Mouse (Mus musculus): ENCODE measurements around the gene Rin3. TPM values are rescaled to one million over a fixed set of nuclear protein-coding genes. Genes with fewer than 3 reads are reported as not detected.

Gene Rin3
- total RNA-seq, 2 experiments from 2014 or later, result 3.5 to 3.8 TPM

DNA sequence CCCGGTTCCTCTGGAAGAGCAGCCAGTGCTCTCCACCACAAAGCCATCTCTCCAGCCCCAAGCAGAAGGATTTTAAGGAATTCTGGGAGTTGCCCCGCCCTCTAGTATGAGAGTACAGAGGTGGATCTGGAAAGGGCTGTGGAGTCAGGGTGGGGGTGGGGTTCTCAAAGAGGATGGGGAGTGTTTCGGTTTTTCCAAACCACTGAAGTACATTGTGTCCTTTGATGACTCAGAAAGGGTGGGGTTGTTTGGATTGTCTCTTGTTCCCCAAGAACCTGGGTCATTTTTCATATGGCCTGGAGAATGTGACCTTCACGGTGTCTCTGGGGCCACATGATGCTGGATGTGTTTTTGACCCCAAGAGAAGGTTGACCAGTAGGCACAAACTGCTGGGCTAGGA, 45.2 kb downstream of the Rin3 start:
- DNase-seq (ENCODE audit: low spot score in 2 of 2), result no peak

DNA sequence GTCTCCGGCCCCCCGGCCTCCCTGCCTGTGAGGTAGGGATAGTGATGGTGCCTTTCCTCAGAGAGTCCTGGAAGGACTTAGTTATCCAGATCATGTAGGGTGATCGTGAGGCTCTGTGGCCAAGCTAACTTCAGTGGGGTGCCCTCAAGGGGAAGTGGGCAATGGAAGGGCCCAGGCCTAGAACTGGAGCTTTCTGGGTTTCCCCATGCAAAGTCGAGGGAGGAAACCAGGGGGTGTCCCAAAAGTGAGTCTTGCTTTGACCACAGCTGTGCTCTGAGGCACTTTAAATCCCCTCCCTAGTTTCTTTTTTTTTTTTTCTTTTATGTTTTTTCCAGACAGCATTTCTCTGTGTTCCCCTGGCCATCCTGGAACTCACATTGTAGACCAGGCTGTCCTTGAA, 47.3 kb downstream of the Rin3 start:
- no peak for DNase-seq (ENCODE audit: low spot score in 2 of 2)

DNA sequence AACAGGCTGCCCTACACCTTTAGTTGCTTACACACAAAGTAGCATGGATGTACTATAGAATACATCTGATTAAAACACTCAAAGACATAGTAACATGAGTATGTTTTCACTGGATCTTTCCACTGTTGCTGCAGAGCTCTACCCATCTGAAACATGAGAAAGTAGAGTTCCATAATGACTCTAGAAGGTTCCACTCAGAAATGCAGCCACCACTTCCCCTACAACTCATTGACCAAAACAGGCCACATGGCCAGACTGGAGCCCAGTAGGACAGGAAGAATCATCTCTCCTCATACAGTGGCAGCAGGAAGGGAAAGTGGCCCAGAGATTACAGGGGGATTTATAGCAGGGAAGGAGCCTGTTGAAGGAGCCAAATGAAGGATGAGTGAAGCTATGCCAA, 47.9 kb downstream of the Rin3 start:
- no peak for DNase-seq (ENCODE audit: low spot score in 2 of 2)

DNA sequence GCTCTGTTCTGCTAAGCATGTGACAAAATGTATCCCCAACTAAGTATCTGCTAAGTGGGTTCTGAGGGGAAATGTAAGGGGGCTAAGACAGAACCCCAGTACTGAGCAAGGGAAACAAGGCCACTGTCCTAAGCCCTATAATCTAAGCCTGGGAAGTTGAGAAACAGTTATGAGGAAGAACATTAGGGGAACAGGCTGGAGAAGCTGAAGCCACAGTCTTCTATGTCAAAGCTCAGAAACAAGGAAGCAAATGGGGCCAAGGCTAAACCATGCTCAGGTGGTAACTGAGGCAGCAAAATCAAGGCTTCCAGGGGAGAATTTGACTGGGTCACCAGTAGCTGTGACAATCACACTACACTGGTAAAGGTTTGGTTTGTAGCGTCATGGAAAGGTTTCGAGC, 50.3 kb downstream of the Rin3 start:
- no peak for DNase-seq (ENCODE audit: low spot score in 2 of 2)

DNA sequence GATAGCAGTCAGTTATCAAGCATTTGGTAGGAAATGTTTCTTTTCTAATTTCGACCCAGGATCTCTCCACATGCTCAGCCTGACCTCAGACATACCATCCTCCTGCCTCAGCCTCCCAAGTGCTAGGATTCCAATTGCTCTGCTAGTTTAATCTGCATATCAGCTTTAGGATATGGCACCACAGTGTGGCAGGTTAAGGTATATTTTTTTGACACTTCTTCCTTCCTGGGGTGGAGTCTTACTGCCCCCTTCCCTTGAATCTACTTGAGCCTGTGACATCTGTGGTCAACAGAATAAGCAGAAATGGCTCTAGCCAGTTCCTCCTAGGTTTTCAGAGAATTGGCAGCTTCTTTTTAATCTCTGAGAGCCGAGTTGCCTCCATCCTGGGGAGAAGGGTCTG, 56.2 kb downstream of the Rin3 start:
- DNase-seq (ENCODE audit: low spot score in 2 of 2), result no peak

DNA sequence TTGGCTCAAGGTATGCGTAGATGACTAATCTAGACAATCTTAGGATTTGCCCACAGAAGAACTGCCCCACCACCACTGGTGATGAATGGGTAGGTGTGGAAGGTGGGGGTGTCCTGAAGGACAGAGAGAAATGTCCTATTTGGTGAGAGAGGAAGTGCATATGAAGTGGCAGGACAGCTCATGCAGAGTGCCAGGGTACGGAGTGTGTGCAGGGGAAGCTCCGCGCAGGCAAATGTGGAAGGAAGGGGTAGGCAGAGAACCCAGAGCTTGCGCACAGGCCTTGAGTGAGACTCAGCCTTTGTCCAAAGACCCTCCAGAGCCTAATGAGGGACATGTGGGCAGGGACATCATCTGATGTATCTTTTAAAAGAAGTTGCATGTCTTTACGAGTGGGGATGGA, 57.6 kb downstream of the Rin3 start:
- no peak for DNase-seq (ENCODE audit: low spot score in 2 of 2)

DNA sequence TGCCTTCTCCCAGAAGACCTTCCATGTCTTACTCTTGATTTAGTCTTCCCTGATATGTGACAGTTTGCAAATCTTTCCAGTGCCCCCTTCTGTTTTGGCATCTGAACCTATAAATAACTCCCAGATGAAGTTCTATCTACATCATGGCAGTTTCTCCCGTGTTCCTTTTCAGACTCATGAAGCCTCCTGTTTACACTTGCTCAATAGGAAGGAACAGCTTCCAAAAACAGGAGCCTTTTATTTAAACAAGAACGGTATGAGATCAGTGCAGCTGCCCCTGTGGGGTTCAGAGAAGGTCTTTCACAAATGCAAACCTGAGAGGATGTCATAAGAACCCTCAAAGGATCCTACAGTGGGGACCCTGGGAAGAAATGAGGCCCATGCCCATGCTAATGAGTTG, 59.3 kb downstream of the Rin3 start:
- DNase-seq (ENCODE audit: low spot score in 2 of 2), result no peak

DNA sequence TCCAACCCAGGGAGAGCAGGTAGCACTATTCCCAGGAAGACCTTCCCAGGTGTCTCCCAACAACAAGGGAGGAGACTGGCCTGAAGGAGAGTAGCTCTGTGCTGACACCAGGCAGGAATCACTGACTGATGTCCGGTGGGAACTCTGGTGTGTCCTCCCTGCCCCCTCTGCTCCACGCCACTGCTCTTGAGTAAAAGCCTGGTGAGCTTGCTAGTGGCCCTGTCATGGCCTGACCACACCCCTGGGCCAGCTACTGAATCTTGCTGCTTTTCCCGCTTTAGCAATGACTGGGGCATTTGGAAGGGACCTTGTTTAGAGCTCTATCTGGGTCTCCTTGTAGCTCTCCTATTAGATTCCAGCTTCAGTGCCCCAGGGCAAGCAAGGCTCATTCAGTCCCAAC, 59.8 kb downstream of the Rin3 start:
- DNase-seq (ENCODE audit: low spot score in 2 of 2), result no peak

DNA sequence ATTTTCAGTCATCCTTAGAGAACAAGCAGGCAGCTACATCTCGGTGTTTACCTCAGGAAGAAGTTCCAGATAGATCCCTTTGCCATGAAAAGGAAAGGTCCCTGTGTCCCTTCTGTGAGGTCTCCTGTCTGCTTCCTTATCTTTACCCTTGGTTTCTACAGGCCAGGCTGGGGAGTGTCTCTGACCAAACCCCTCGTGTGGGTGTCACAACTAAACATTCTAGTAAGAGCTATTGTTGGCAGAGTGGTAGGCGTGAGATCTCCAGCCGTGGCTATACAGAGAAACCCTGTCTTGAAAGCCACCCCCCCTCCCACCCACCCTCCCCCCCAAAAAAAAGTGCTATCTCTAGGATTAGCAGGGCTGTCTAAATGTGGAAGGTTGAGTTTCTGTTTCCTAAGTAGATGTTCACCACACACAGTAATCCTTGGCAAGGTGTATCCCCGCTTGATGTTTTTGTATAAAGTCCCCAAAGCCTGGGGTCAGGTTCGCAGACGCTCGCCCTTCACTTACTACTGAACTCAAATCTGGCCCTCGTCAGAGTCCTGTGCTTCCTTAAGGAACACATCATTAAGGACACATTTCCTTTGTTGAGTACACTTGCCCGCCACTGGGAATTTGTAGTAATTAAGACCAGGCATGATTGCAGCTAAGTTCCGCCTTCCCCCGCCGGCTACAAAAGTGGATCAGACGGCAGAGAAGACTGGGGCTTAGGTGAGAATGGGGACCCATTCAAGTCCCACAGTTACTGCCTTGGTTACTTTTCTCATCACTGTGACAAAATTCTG, 62.4 kb downstream of the Rin3 start:
- no peak for DNase-seq (ENCODE audit: low spot score in 2 of 2)

DNA sequence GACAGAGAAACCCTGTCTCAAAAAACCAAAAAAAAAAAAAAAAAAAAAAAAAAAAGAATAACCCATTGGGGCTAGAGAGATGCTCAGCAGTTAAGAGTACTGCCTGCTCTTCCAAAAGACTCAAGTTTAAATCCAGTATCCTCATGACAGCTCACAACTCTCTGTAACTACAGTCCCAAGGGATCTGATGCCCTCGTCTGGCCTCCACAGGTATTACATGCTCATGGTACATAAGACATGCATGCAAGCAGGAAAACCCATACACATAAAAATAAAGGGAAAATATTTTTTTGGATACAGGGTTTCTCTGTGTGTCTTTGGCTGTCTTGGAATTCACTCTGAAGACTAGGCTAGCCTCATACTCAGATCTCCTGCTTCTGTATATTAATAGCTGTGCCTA, 63.7 kb downstream of the Rin3 start:
- peak; percentile 30 to 49 for DNase-seq (ENCODE audit: low spot score in 2 of 2)

DNA sequence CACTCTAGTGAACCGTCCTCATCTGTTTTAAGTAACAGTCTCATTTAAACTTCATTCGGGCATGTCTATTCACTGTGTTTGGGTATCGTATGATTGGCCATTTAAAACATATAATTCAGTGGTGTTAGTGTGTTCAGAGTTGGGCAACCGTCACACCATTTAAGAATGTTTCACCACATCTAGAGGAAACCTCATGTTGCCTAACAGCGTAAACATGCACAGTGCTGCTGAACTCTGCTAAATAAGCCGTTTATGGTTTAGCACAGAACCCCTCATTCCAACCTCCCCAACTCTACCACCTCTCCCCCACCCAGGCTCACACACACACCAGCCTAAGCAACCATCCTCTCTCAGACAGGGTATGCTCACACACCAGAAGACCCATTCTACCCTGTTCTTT, 65.6 kb downstream of the Rin3 start:
- no peak for DNase-seq (ENCODE audit: low spot score in 2 of 2)

DNA sequence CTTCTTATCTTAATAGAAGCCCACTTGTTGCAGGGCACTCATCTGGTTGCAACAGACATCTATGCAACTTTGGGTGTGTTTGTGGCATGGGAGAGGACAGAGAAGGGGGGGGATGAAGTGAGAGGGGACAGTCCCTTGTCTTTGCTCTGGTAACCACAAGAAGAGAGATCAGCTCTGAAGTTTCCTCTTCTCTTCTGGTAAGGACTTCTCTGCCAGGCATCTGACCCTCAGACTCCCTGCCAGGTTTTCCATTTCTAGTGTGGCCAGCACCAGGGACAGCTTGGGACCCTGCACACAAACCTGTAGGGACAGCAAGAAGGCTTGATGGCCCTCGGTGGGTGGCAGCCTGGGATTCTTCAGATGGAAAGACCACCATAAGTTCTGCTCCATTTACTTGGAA, 68.1 kb downstream of the Rin3 start:
- DNase-seq (ENCODE audit: low spot score in 2 of 2), result no peak

DNA sequence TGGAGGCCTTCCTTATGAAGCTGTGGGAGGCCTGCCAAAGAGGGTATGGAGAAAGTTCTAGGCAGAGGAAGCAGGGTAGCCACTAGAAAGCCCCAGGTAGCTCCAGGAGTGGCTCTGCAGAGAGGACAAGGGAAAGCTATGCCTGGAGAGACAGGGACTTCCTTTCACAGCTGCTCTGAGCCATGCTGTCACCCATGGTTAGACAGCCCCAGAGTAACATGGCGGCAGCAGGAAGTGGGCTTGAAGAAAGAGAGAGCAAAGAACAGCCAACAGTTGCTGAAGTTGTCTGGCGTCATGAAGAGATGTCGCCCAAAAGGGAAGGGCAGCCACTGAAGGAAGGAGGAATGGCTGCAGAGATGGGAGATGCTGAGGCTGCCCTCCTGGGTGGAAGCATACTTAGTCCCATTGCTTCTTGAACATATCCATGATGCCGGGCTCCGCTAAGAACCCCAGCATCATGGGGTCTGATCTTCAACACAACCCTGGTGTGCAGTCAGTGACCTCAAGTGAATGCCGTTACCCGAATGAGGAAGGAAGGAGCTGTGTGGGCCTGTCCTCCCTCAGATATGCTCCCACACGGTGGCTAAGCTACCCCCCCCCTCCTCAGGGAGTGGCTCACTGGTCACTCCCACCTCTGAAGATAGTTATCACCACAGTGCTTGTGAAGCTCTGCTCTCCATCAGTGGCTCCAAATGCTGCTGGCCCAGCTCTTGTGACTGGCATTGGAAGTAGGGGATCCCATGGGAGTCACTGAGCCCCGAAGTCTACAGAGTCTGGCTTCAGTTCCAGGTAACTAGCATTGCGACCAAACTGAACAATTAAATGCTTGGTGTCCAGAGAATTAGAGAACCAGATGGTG, 71.5 kb downstream of the Rin3 start:
- DNase-seq (ENCODE audit: low spot score in 2 of 2), result no peak

DNA sequence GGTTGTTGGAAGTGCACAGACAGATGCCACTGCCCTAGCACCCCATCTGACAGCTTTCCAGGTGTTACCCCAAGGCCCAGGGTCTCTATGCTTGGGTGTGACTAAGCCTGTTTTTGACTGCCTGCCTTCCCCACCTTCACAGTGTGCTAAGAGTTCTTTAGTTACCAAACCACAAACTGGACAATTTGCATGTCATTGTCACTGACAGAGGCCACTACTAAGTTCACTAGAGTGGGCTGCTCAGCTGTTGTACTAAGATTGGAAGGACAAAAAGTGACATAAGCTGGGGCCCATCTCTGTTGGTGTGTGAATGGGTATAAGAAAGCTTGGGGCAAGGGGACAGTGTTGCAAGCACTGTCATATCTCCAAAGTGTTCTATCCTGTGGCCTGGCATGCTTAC, 72.9 kb downstream of the Rin3 start:
- no peak for DNase-seq (ENCODE audit: low spot score in 2 of 2)

DNA sequence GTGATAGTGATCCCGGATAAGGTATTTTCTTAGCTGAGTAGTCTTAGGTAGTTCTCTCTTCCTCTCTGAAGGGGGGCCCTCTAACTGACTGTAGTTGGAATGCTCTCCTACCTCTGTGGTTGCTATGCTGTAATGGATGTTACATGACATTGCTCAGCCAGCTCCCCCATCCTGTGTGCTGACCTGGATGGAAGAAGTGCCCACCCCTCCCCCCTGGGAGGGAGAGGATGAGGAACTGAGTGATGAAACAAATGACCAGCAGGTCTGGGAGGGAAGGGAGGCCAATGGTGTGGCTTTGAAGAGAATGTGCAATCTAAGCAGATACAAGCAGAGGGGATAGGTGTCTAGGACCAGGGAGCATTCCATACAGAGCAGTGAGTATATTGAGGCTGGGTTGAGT, 73.9 kb downstream of the Rin3 start:
- no peak for DNase-seq (ENCODE audit: low spot score in 2 of 2)

DNA sequence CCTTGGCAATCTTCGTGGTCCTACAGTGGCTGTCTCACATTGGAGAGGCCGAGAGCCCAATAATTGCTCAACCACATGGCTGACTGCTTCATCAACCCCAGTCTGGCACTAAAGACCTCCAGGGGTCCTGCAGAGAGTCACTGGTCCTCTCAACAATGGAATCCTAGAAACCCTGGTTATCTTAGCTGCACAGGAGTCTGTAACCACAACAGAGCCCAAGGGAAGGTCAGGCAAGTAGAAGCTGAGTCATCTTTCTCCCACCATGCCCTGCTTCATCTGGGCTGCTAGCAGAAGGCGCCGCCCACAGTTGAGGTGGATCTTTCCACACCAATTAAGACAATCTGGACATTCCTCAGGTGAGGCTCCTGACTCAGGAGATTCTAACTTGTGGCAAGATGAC, 76.5 kb downstream of the Rin3 start:
- DNase-seq (ENCODE audit: low spot score in 2 of 2), result no peak

DNA sequence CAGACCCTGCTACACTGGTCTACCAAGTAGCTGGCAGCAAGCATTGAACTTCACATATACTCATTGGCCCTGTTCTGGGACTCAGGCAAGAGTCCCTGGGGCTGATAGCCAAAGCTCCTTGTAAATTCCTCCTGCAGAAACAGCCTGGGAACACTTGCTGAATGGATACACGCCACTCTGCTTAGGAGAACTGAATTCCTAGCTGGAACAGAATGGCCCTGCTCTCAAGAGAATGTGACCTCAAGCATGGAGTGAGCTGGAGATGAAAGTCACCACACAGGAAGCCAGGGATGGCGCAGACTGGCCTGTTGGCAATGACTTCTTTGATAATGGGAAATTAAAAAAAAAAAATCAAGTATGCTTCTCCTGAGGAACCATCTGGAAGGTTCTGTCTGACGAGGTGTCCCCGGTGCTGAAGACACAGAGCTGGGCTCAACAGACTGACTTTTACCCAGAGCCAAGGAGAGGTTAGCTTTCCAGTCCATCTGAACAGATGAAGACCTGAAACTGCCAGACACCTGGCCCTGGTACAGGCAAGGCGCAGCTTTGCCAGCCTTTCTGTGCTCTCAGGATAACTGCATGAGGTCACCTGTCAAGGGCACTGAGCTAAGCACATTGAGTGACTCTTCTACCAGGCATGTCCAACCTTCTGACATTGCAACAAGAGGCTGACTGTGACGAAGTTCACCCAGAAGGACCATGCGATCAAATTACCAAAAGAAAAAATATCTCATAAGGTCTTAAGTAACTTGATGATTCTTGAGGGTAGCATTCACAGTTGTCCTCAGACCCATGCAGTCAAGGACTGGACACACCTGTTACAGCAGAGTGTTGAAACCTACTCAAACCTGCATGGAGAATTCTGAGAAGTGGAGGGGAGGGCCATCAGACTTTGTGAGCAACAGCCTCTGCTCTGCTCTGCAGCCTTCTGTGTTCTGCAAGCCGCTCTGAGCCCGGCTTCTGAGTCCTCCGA, 78.6 kb downstream of the Rin3 start:
- no peak for DNase-seq (ENCODE audit: low spot score in 2 of 2)

DNA sequence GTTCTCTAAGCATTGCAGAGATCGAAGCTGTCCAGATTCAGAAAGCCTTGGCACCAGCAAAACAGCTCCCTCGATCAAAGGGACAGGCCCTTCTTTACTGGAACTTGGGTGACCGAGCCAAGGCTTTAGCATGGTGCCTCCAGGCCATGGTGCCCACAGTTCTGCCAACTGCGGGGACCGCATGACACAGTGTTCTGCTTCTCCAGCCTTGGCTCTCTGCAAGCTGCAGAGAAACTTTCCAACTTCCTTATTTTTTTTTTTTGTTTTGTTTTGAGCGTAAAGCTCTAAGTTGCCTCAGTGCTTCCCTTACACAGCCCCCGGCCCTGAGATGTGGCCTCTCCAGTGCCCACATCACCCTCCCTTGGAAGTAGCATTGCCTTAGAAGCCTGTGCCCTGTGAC, 82.2 kb downstream of the Rin3 start:
- peak in 1 of 2 experiments; percentile 34 for DNase-seq (ENCODE audit: low spot score in 2 of 2)

DNA sequence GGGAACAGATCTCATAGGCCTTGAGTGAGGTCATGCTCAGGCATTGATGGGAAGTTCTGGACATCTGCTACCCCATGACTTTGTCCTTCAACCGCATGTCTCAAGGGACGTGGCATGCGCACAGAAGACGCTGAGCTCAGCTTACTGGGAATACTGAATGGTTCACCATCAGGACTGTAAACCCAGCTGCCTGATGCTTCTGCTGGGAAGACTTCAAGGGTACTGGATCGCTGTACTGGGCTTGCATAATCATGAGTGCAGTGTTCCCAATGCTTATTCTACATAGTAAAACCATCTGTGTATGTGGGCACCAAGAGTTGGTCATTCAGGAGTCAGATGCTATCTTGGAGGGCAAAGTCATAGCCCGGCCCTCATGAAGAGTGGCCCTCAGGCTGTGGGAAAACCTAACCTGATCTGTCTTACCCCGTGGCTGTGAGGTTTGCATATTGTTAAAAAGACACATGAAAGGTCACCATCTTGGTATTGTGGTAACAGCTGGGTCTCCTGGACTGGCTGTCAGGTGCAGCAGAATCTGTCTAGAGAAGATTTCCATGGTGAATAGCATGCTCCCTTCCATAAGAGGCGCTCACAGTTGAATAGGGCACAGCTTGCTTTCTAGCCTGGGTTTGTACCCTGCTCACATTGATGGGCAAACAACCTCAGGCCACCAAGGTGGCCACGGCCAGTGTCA, 83.4 kb downstream of the Rin3 start:
- DNase-seq (ENCODE audit: low spot score in 2 of 2), result no peak

DNA sequence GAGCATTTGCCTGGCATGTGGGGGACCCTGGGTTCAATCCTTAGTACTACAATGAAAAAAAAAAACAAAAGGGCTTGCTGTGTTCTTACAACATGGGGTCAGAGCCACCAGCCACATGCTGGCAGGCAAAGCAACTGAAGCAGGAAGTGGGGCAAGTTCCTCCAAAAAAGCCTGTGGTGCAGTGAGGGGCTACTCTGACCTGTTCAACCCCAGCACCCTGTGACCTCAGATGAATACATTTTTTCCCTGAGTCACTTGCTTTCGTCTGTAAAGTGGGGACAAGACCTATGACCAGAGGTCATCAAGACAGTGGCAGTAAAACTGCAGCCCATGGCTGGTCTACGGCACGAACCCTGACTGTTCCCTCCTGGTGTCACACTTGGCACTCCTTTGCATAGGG, 84.2 kb downstream of the Rin3 start:
- DNase-seq (ENCODE audit: low spot score in 2 of 2), result no peak

DNA sequence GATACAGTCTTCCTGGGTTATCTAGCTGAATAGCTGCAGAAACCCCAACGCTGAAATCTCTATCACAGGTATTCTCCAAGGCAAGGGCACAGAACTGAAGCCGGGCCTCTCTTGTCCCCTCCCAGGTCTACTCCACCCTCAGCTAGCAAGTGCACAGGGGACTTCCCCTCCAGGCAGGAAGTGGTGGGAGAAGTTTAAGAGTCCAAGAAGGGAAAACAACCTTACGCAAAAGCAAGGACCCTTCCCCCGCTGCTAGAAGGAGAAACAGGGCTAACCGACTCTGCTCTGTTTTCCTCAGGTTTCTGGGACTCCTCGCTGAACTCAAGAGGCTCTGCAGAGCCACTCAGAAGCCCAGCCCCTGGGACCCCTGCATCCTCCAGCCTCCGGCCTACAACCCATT, 85.2 kb downstream of the Rin3 start:
- DNase-seq (ENCODE audit: low spot score in 2 of 2), result no peak

All from layer of hippocampus, postnatal 10 days (tissue).